Mouse (Mus musculus) liver, postnatal 0 days (tissue): Measurements from ENCODE around the gene Cep290. TPM values are rescaled to one million over a fixed set of nuclear protein-coding genes. Genes with fewer than 3 reads are reported as not detected.

Experiments used
- ATAC-seq: fragments of 200-750 bp; cut with Nextera tagmentation; 2 replicates; pipeline ENCODE4 v1.8.0; 2017; ENCODE audit warnings: mild to moderate bottlenecking, moderate library complexity
- DNase-seq: peaks from one replicate; pipeline ENCODE4 v3.0.0-alpha.2; 2016
- H3K27ac ChIP-seq: fragments of 300-500 bp; sonication (generic); 2 replicates; pipeline ENCODE4 v1.5.1; 2014; ENCODE audit warnings: antibody characterized with exemption, moderate library complexity, mild to moderate bottlenecking, low read depth
- H3K27me3 ChIP-seq: fragments of 300-500 bp; sonication (generic); 2 replicates; pipeline ENCODE4 v1.6.1; 2014; ENCODE audit warnings: low read length, control low read depth, mixed read lengths; ENCODE audit not compliant: insufficient read depth
- H3K36me3 ChIP-seq: fragments of 300-500 bp; sonication (generic); replicated peaks from 2 replicates; pipeline ENCODE4 v1.6.1; 2014; ENCODE audit warnings: mild to moderate bottlenecking, control low read depth, low read length, moderate library complexity, mixed read lengths; ENCODE audit not compliant: insufficient read depth
- H3K4me1 ChIP-seq: fragments of 300-500 bp; sonication (generic); 2 replicates; pipeline ENCODE4 v1.6.1; 2014; ENCODE audit warnings: antibody characterized with exemption, mild to moderate bottlenecking, control low read depth; ENCODE audit not compliant: insufficient read depth
- H3K4me2 ChIP-seq: fragments of 300-500 bp; sonication (generic); 2 replicates; pipeline ENCODE4 v1.6.1; 2014; ENCODE audit warnings: low read depth, mild to moderate bottlenecking, low read length, moderate library complexity, mixed read lengths
- H3K4me3 ChIP-seq: fragments of 300-500 bp; sonication (generic); 2 replicates; pipeline ENCODE4 v1.5.1; 2014; ENCODE audit warnings: low read depth, low read length
- H3K9ac ChIP-seq: fragments of 300-500 bp; sonication (generic); replicated peaks from 2 replicates; pipeline ENCODE4 v1.6.1; 2014; ENCODE audit warnings: mild to moderate bottlenecking, moderate library complexity
- H3K9me3 ChIP-seq: fragments of 300-500 bp; sonication (generic); 2 replicates; pipeline ENCODE4 v1.6.1; 2016; ENCODE audit warnings: mild to moderate bottlenecking, control low read depth, low read length, mixed read lengths
- CTCF ChIP-seq: sonication (generic); IDR thresholded peaks from 2 replicates; pipeline ENCODE4 v1.5.1; 2016; ENCODE audit warnings: antibody characterized with exemption, low read depth
- EP300 ChIP-seq: IDR thresholded peaks from 2 replicates; pipeline ENCODE4 v1.6.1; 2016; ENCODE audit warnings: antibody characterized with exemption, low read depth, mild to moderate bottlenecking
- WGBS: fragments of 180-500 bp; shearing (Covaris S2); extraction: QIAGEN DNeasy Blood & Tissue Kit; methylation state at CpG from one replicate; pipeline ENCODE4 v1.1.7; 2014; ENCODE audit not compliant: insufficient replicate concordance; 5-methylcytosine and 5-hydroxymethylcytosine counted together
- polyA plus RNA-seq: library from polyadenylated mRNA; unstranded; fragments of >200 nt; fragmentation: Nextera tagmentation; extraction: Ambion mirVana; gene quantifications from 2 replicates; pipeline ENCODE4 v1.2.1, GENCODE M21; 2015

The Cep290 gene
- polyA plus RNA-seq, 1 experiment from 2014 or later, result 1.7 TPM

GRCm38 (mm10) chr10:100584178-100584577, 96.8 kb downstream of the Cep290 start:
- TF ChIP-seq EP300 (no peak), CTCF (no peak)
- Histone ChIP-seq H3K4me2 (no peak overlapping the region), H3K27ac (no peak overlapping the region), H3K36me3 (no peaks in the 10 kb centered on the region), H3K27me3 (no peaks in the 10 kb centered on the region), H3K9me3 (no peaks in the 10 kb centered on the region), H3K9ac (no peak overlapping the region), H3K4me1 (peaks cover 3% of the 10 kb centered on the region; the same call in 1 of the 2 replicates), H3K4me3 (no peak overlapping the region)
- 68% methylated on average over 3 of the region's 3 CpGs for WGBS
- DNase-seq (no peak), ATAC-seq (no peak)

- H3K27ac ChIP-seq, result peak overlapping the region; percentile 30; the same call in 1 of the 2 replicates
- TF ChIP-seq CTCF (no peak), EP300 (no peak)
- ATAC-seq, result peak; percentile 33; the same call in 1 of the 2 replicates
These were observed 101.2 kb downstream of the Cep290 start for GRCm38 (mm10) chr10:100588524-100588923.

DNA sequence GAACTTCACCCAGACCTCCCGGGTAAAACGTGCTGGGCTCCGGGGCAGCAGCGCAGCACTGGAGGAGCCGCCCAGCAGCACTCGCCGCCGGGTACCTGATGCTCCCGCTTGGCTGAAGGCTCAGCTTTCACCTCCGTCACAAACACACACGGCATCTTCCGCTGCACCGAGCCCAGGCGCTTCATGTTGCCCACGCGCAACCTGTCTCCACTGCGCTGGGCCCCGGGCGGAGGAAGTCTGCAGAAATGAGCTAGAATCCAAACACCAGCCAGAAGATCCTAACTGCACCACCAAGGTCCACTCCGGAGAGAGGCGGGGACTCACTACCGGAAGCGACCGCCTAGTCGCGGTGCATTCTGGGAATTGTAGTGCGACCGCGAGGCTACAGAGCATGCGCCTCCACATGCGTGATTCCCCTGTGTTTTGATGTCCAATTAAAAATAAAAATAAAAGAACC, 101.6 kb downstream of the Cep290 start:
- Histone ChIP-seq H3K27me3 (no peaks in the 10 kb centered on the region), H3K36me3 (no peaks in the 10 kb centered on the region), H3K4me3 (peak overlapping the region; percentile 76), H3K4me2 (peak overlapping the region; percentile 84), H3K9me3 (no peaks in the 10 kb centered on the region), H3K27ac (peak overlapping the region; percentile 30; the same call in 1 of the 2 replicates), H3K9ac (peak overlapping the region; percentile 77), H3K4me1 (peaks cover 3% of the 10 kb centered on the region; the same call in 1 of the 2 replicates)
- under 1% methylated on average over 31 of the region's 31 CpGs for WGBS
- DNase-seq, result peak; percentile 92
- peak; percentile 99 for ATAC-seq
- TF ChIP-seq EP300 (no peak), CTCF (no peak)

More at GRCm38 (mm10) chr10:100588524-100588923, 101.2 kb downstream of the Cep290 start:
- WGBS, result 39% methylated on average over 7 of the region's 7 CpGs
- no peaks in the 10 kb centered on the region for H3K36me3 ChIP-seq
- H3K9me3 ChIP-seq, result no peaks in the 10 kb centered on the region
- no peak for DNase-seq
- H3K4me1 ChIP-seq, result peaks cover 3% of the 10 kb centered on the region; the same call in 1 of the 2 replicates
- H3K4me2 ChIP-seq, result peak overlapping the region; percentile 84
- H3K27me3 ChIP-seq, result no peaks in the 10 kb centered on the region
- peak overlapping the region; percentile 77 for H3K9ac ChIP-seq
- H3K4me3 ChIP-seq, result peak overlapping the region; percentile 76

GRCm38 (mm10) chr10:100590323-100590722, 103.0 kb downstream of the Cep290 start, which contains the start of the genes 4930430F08Rik and 1700017N19Rik:
Gene 4930430F08Rik, minus strand, starts transcription at chr10:100590423.
Gene 1700017N19Rik, plus strand, starts transcription at chr10:100590484.
- no peak within 1 kb of the TSS for H3K9ac ChIP-seq
- 86% methylated on average over 1 of the region's 1 CpGs for WGBS
- no peaks in the 10 kb centered on the region for H3K36me3 ChIP-seq
- H3K9me3 ChIP-seq, result no peaks in the 10 kb centered on the region
- DNase-seq (no peak), ATAC-seq (no peak)
- TF ChIP-seq EP300 (no peak), CTCF (no peak)
- H3K4me2 ChIP-seq, result peak within 1 kb of the TSS; percentile 84
- H3K27me3 ChIP-seq, result no peaks in the 10 kb centered on the region
- peaks cover 3% of the 10 kb centered on the region; the same call in 1 of the 2 replicates for H3K4me1 ChIP-seq
- peak within 1 kb of the TSS; percentile 76; the same call in 1 of the 2 replicates for H3K4me3 ChIP-seq
- H3K27ac ChIP-seq, result no peak within 1 kb of the TSS

DNA sequence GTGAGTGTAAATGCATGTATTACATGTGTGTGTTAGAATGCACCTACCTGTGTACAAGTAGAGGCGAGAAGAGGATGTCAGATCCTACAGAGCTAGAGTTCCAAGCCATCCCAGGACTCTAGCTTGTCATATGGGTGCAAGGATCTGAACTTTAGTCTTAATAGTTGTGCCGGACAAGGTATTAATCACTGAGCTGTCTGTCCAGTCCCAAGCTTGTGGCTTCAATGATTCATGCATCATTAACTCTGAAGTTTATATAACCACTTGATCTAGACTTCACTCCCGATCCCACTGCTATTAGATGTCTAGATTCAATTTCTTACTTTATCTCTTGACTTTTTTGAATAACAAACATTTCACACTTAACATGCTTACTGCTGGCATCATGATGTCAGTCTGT, 111.0 kb downstream of the Cep290 start:
- H3K9ac ChIP-seq, result no peak overlapping the region
- no peaks in the 10 kb centered on the region for H3K9me3 ChIP-seq
- TF ChIP-seq EP300 (no peak), CTCF (no peak)
- no peak for ATAC-seq
- no peaks in the 10 kb centered on the region for H3K36me3 ChIP-seq
- no peaks in the 10 kb centered on the region for H3K4me1 ChIP-seq
- H3K27me3 ChIP-seq, result no peaks in the 10 kb centered on the region
- no peak overlapping the region for H3K4me3 ChIP-seq
- 68% methylated on average over 3 of the region's 3 CpGs for whole genome bisulfite sequencing
- no peak overlapping the region for H3K27ac ChIP-seq
- no peak for DNase-seq
- H3K4me2 ChIP-seq, result no peak overlapping the region

- no peak overlapping the region for H3K4me2 ChIP-seq
These were observed 116.2 kb downstream of the Cep290 start for GRCm38 (mm10) chr10:100603511-100603910.

More at GRCm38 (mm10) chr10:100603511-100603910, 116.2 kb downstream of the Cep290 start:
- Histone ChIP-seq H3K27me3 (no peaks in the 10 kb centered on the region), H3K9ac (no peak overlapping the region), H3K4me1 (no peaks in the 10 kb centered on the region), H3K36me3 (no peaks in the 10 kb centered on the region), H3K9me3 (no peaks in the 10 kb centered on the region), H3K4me3 (no peak overlapping the region), H3K27ac (no peak overlapping the region)
- DNase-seq (no peak), ATAC-seq (no peak)
- WGBS, result 80% methylated on average over 9 of the region's 9 CpGs
- no peak for TF ChIP-seq CTCF
- no peak for TF ChIP-seq EP300
